Mouse (Mus musculus) midbrain, embryonic 16.5 days (tissue): ENCODE measurements at regions not wholly inside any gene's neighbourhood (a gene's known extent, or its start where the extent isn't known, plus 50 kb on each side); places are given as distances from the start of the nearest gene placed in this dataset.

Experiments used
- ATAC-seq: fragments of 200-750 bp; cut with Nextera tagmentation; 2 replicates; pipeline ENCODE4 v1.8.0; 2017; ENCODE audit warnings: moderate TSS enrichment
- H3K27ac ChIP-seq: fragments of 300-500 bp; sonication (generic); 2 replicates; pipeline ENCODE4 v1.5.1; 2014; ENCODE audit warnings: mild to moderate bottlenecking, low read length, mixed read lengths
- H3K27me3 ChIP-seq: fragments of 300-500 bp; sonication (generic); 2 replicates; pipeline ENCODE4 v1.6.1; 2014; ENCODE audit warnings: low read depth, low read length, mixed read lengths; ENCODE audit not compliant: control insufficient read depth, insufficient read depth
- H3K36me3 ChIP-seq: fragments of 300-500 bp; sonication (generic); 2 replicates; pipeline ENCODE4 v1.6.1; 2014; ENCODE audit warnings: mild to moderate bottlenecking, low read length, moderate library complexity, mixed read lengths; ENCODE audit not compliant: control insufficient read depth, insufficient read depth
- H3K4me1 ChIP-seq: fragments of 300-500 bp; sonication (generic); 2 replicates; pipeline ENCODE4 v1.6.1; 2014; ENCODE audit warnings: mild to moderate bottlenecking, low read length, mixed read lengths; ENCODE audit not compliant: control insufficient read depth, insufficient read depth
- H3K4me2 ChIP-seq: fragments of 300-500 bp; sonication (generic); 2 replicates; pipeline ENCODE4 v1.6.1; 2014; ENCODE audit warnings: mild to moderate bottlenecking, low read length, mixed read lengths
- H3K4me3 ChIP-seq: fragments of 300-500 bp; sonication (generic); 2 replicates; pipeline ENCODE4 v1.5.1; 2014; ENCODE audit warnings: low read depth, mild to moderate bottlenecking, low read length, moderate library complexity, mixed read lengths
- H3K9ac ChIP-seq: fragments of 300-500 bp; sonication (generic); 2 replicates; pipeline ENCODE4 v1.6.1; 2014; ENCODE audit warnings: low read depth, low read length, mixed read lengths
- H3K9me3 ChIP-seq: fragments of 300-500 bp; sonication (generic); replicated peaks from 2 replicates; pipeline ENCODE4 v1.6.1; 2014; ENCODE audit warnings: mild to moderate bottlenecking, low read length, mixed read lengths; ENCODE audit not compliant: control insufficient read depth, poor library complexity, severe bottlenecking
- WGBS: fragments of 180-500 bp; shearing (Covaris S2); extraction: QIAGEN DNeasy Blood & Tissue Kit; methylation state at CpG from one replicate; pipeline ENCODE4 v1.1.7; 2014; 5-methylcytosine and 5-hydroxymethylcytosine counted together

DNA sequence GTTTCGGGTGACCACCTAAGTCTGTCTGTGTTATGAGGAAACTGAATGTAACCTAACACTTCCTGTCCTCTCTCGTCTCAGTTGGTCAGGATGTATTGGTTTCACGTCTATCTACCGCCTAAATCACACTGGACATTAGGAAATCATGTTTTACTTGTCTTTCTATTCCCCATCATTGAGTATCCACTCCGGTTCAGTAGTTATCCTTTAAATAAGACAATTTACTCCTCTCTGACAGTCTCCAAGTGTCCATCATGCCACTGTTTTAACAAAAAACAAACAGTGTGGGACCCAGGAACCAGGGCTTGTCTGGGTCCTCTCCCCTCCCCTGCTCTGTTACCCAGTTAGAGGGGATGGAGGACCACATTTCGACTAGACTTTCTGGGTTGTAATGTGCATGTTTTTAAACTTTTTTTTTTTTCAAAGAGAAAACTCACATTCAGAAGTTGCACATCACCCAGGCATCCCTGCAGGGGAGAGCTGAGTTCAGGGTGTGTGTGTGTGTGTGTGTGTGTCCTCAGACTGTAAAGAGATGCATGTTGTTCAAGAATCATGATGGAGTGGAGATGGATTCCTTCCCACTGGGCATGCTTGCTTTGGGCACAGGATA, 65.5 kb upstream of the Cpsf6 start:
- no peak overlapping the region for H3K9ac ChIP-seq
- no peak for ATAC-seq
- H3K9me3 ChIP-seq = 0 out of 2 replicates have a peak, but pooled peaks cover 6% of the 10 kb centered on the region
- no peaks in the 10 kb centered on the region for H3K36me3 ChIP-seq
- WGBS = 77% methylated on average over 6 of the region's 6 CpGs
- H3K4me1 ChIP-seq = peaks cover 8% of the 10 kb centered on the region
- no peak overlapping the region for H3K4me3 ChIP-seq
- H3K4me2 ChIP-seq = no peak overlapping the region
- H3K27me3 ChIP-seq = no peaks in the 10 kb centered on the region
- H3K27ac ChIP-seq = no peak overlapping the region

DNA sequence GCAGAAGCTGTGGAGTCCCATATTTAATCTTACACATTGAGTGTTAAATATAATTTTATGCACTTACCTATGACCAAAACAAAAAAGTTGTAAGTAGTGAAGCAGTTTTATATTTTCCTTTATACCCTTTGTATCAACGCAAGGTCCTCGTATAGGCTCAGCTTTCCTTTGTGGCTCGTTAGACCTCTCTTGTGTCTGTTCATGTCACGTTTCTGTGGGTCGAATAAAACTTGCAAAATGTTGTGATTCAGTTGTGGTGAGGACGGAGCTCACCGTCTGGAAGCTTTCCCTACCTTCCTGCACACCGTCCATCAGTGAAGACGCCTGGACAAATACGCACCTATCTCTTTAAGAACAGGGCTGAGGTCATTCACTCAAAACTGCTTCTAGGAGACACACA, 64.9 kb upstream of the Cpsf6 start:
- Histone ChIP-seq H3K4me3 (no peak overlapping the region), H3K9me3 (peaks cover 6% of the 10 kb centered on the region; the same call in 1 of the 2 replicates), H3K27ac (no peak overlapping the region), H3K4me1 (peaks cover 8% of the 10 kb centered on the region), H3K9ac (no peak overlapping the region), H3K4me2 (no peak overlapping the region), H3K27me3 (no peaks in the 10 kb centered on the region), H3K36me3 (no peaks in the 10 kb centered on the region)
- 89% methylated on average over 10 of the region's 10 CpGs for WGBS
- no peak for ATAC-seq

DNA sequence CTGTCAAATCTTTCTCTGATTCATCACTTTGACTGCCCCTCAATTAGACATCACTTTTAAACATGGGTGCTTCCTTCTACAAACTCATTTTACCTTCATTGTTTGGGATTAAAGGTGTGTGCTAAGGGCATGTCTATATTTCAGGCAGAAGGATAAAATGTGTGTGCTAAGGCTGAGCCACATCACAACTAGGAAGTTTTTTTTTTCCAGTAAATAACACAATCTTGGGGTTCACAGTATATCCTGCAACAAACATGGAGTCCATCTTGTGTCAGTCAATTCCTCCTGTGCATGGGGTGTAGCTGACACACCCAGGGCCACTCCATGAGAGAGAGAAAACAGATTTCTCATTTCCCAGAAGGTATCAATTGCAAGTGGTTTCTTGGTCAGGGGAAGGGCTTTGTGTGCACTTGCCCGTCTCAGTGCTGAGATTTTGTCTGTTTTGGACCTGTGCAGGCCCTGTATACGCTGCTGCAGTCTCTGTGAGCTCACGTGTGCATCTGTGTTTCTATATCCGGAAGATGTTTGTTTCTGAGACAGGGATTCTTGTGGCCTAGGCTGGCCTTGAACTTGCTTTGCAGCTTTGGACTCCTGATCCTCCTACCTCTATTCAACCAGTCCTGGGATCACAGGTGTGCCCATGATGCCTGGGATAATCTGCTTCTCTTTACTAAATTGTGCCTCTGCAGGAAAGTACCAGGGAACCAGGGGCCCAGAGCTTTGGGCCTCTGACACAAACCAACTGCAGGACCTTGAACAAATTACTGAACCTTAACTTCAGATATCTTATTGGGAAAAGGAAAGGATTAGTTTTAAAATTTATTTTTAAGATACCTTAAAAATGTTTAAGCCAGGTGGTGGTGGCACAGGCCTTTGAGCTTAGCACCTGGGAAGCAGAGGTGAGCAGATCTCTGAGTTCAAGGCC, 63.9 kb upstream of the Cpsf6 start:
- no peaks in the 10 kb centered on the region for H3K27me3 ChIP-seq
- peaks cover 8% of the 10 kb centered on the region for H3K4me1 ChIP-seq
- H3K36me3 ChIP-seq = no peaks in the 10 kb centered on the region
- H3K4me2 ChIP-seq = no peak overlapping the region
- H3K9ac ChIP-seq = no peak overlapping the region
- no peak overlapping the region for H3K27ac ChIP-seq
- H3K4me3 ChIP-seq = no peak overlapping the region
- WGBS = 95% methylated on average over 4 of the region's 4 CpGs
- peaks cover 6% of the 10 kb centered on the region; the same call in 1 of the 2 replicates for H3K9me3 ChIP-seq
- ATAC-seq = no peak

DNA sequence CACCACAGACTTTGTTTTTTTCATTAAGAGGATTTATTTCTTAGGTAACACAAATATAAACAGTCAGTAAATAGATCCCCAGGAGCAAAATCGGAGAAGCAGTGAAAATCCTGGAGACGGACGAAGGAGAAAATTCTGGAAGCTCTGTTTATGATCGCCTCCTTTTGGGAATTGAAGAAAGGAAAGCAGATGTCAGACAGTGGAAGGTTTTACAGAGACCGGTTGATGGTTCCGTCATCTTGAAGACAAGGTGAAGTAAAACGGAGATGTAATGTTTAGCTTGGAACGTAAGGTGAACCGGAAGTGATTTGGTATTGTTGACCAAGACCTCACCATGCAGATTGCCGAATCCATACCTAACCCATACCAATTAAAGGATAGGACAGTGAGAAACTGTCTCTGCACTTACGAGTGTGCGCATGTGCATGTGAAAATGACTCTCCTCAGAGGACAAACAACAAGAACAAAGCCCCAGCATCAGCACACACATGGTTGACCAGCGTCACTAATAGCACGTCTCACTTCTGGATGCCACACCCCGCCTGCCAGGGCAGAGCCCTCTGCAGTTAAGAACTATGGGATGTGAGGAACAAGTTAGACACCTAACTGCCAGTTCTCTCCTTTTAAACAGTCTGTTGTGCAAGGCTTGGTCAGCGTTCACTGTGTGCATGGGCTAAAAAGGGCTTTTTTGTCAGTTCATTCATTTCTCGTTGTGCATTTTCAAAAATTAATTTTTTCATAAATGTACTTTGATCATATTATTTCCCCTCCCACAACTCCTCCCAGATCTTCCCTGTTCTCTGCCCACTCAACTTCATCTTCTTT, 62.4 kb upstream of the Cpsf6 start:
- Histone ChIP-seq H3K27ac (peak overlapping the region; percentile 50; the same call in 1 of the 2 replicates), H3K9me3 (peaks cover 6% of the 10 kb centered on the region; the same call in 1 of the 2 replicates), H3K4me3 (peak overlapping the region; percentile 21), H3K9ac (peak overlapping the region; percentile 30; the same call in 1 of the 2 replicates), H3K4me1 (peaks cover 8% of the 10 kb centered on the region), H3K27me3 (no peaks in the 10 kb centered on the region), H3K4me2 (peak overlapping the region; percentile 44), H3K36me3 (no peaks in the 10 kb centered on the region)
- ATAC-seq = no peak
- 53% methylated on average over 17 of the region's 17 CpGs for WGBS

DNA sequence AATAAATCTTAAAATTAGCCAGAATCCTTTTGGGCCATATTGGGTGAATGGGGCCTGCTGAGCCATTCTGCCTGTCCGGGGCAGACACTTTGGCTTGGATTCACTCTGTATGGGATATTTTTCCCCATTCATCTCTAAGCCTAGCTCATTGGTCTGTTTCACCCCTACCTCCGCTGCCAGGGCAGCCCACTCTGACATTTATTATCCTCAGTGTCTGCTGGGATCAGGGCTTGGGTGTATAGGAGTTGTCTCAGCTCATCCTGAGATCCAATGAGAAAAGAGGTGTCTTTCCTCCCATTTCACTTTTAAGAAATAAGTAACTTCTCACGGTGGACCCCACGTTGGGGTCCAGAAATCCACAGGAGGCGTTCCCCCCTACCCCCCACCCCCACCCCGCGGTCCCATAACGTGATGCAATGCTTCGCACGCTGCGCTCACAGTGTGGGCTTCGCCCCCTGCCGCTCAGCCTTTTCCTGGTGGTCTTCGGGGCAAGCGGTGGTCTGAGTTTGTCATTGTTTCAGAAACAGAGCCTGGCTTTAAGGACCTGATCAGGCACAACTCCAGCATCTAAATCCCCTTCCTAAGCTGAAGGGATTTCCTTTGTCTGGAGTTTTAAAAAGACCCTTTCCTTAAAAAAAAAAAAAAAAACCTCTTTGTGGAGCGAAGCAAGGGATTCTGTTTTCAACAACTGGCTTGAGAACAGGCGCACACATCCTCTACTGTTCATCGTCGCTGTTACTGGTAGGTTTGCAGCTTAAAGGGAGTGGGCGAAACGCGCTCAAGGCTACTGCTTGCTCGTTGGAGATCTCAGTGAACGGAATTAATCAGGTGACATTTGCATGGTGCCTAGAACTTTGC, 61.5 kb upstream of the Cpsf6 start:
- 3% methylated on average over 24 of the region's 24 CpGs for WGBS

DNA sequence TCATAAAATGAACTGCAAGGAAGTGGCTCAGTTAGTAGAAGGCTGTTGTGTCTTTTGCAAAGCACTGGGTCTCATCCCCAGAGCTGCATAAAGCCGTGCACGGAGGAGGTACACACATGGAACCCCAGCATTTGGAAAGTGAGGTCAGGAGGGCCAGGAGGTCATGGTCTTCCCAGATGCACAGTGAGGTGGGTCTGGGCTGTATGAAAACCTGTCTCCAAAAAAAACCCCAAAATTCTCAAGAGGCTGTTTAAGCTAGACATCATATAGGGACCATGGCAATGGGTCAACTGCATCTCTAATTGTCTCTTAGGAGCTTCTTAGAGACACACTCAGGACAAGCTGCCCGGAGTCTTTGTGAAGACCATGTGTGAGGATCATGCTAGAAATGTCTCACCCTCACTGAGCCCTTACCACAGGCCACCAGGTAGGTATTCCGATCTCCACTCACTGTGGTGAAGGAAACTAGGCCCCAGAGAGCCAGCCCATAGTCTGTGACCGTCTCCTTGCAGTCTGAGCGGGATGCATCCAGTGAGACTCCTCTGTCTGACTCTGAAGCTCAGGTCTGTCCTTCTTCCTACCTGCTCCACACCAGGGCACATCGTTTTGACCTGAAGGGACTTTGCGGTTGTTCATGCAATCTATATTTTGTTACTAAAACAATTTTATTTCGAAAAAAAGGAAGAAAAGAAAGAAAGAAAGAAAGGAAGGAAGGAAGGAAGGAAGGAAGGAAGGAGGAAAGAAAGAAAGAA, 60.6 kb upstream of the Cpsf6 start:
- Histone ChIP-seq H3K36me3 (no peaks in the 10 kb centered on the region), H3K27ac (no peak overlapping the region), H3K9me3 (peaks cover 6% of the 10 kb centered on the region; the same call in 1 of the 2 replicates), H3K4me2 (no peak overlapping the region), H3K9ac (no peak overlapping the region), H3K27me3 (peaks cover 4% of the 10 kb centered on the region), H3K4me3 (no peak overlapping the region), H3K4me1 (peaks cover 8% of the 10 kb centered on the region)
- ATAC-seq = no peak
- 88% methylated on average over 9 of the region's 9 CpGs for WGBS

More for the DNA sequence above, 61.5 kb upstream of the Cpsf6 start:
- Histone ChIP-seq H3K4me2 (peak overlapping the region; percentile 44), H3K9me3 (peaks cover 6% of the 10 kb centered on the region; the same call in 1 of the 2 replicates), H3K9ac (peak overlapping the region; percentile 30; the same call in 1 of the 2 replicates), H3K27ac (0 out of 2 replicates have a peak overlapping the region, but pooled peaks have one; percentile 28), H3K36me3 (no peaks in the 10 kb centered on the region), H3K4me3 (peak overlapping the region; percentile 21), H3K27me3 (peaks cover under 1% of the 10 kb centered on the region), H3K4me1 (peaks cover 8% of the 10 kb centered on the region)
- peak; percentile 75 for ATAC-seq

DNA sequence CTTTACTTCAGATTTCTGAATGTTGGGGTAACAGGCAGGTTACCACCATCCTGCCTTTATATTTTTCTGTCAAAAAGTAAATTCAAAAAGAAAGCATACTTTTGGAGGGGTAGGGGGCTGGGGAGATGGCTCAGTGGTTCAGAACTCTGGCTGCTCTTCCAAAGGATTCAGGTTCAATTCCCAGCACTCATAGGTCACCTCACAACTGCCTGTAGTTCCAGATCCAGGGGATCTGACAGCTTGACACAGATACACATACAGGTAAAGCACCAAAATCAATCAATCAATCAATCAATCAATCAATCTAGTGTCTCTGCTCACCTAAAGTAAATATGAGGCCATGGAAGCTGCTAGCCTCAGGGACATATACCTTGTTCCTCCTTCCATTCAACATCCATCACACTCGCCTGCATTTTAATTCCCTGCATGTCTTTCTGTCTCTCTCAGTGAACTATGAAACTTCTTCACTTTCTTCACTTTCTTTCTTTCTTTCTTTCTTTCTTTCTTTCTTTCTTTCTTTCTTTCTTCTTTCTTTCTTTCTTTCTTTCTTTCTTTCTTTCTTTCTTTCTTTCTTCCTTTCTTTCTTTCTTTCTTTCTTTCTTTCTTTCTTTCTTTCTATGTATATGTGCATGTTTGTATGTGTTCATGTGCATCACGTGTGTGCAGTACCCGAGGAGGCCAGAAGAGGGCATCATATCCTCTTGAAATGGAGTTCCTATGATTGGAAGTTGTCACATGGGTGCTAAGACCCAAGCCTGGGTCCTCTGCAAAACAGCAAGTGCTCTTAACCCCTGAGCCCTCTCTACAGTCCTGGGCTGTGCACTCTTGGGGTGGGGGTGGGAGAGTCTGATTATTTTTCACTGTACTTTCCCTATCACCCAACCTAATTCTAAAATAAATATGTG, 59.6 kb upstream of the Cpsf6 start:
- H3K9ac ChIP-seq = no peak overlapping the region
- no peak overlapping the region for H3K4me3 ChIP-seq
- H3K27me3 ChIP-seq = peaks cover 4% of the 10 kb centered on the region
- no peak overlapping the region for H3K27ac ChIP-seq
- WGBS = 93% methylated on average over 3 of the region's 3 CpGs
- no peak for ATAC-seq
- no peaks in the 10 kb centered on the region for H3K36me3 ChIP-seq
- peaks cover 10% of the 10 kb centered on the region for H3K4me1 ChIP-seq
- H3K4me2 ChIP-seq = no peak overlapping the region
- H3K9me3 ChIP-seq = peaks cover 6% of the 10 kb centered on the region; the same call in 1 of the 2 replicates
